Mouse (Mus musculus) hindbrain, embryonic 11.5 days (tissue): ENCODE data around the gene Slc25a23. TPM values are rescaled to one million over a fixed set of nuclear protein-coding genes. Genes with fewer than 3 reads are reported as not detected.

Experiments
- ATAC-seq: fragments of 200-750 bp; cut with Nextera tagmentation; 2 replicates; pipeline ENCODE4 v1.8.0; 2017; ENCODE audit warnings: mild to moderate bottlenecking, moderate TSS enrichment, moderate library complexity; ENCODE audit not compliant: low FRiP score
- DNase-seq: peaks from one replicate; pipeline ENCODE4 v3.0.0-alpha.2; 2015; ENCODE audit warnings: low spot score
- H3K27ac ChIP-seq: fragments of 300-500 bp; sonication (generic); 2 replicates; pipeline ENCODE4 v1.5.1; 2014; ENCODE audit warnings: mild to moderate bottlenecking, low read depth, low read length
- H3K27me3 ChIP-seq: fragments of 300-500 bp; sonication (generic); 2 replicates; pipeline ENCODE4 v1.6.1; 2014; ENCODE audit warnings: mild to moderate bottlenecking, low read length, moderate library complexity, mixed read lengths; ENCODE audit not compliant: control insufficient read depth, insufficient read depth
- H3K36me3 ChIP-seq: fragments of 300-500 bp; sonication (generic); 2 replicates; pipeline ENCODE4 v1.6.1; 2014; ENCODE audit warnings: mild to moderate bottlenecking, low read length, moderate library complexity, mixed read lengths; ENCODE audit not compliant: control insufficient read depth, insufficient read depth
- H3K4me1 ChIP-seq: fragments of 300-500 bp; sonication (generic); replicated peaks from 2 replicates; pipeline ENCODE4 v1.6.1; 2014; ENCODE audit warnings: low read length, mixed read lengths; ENCODE audit not compliant: control insufficient read depth, insufficient read depth
- H3K4me2 ChIP-seq: fragments of 300-500 bp; sonication (generic); replicated peaks from 2 replicates; pipeline ENCODE4 v1.6.1; 2014; ENCODE audit warnings: mild to moderate bottlenecking, low read depth, low read length
- H3K4me3 ChIP-seq: fragments of 300-500 bp; sonication (generic); 2 replicates; pipeline ENCODE4 v1.5.1; 2014; ENCODE audit warnings: low read depth, low read length
- H3K9ac ChIP-seq: fragments of 300-500 bp; sonication (generic); 2 replicates; pipeline ENCODE4 v1.6.1; 2014; ENCODE audit warnings: low read depth, low read length
- H3K9me3 ChIP-seq: fragments of 300-500 bp; sonication (generic); 2 replicates; pipeline ENCODE4 v1.6.1; 2016; ENCODE audit warnings: low read length; ENCODE audit not compliant: control insufficient read depth
- WGBS: fragments of 180-500 bp; shearing (Covaris S2); extraction: QIAGEN DNeasy Blood & Tissue Kit; methylation state at CpG from one replicate; pipeline ENCODE4 v1.1.7; 2014; 5-methylcytosine and 5-hydroxymethylcytosine counted together
- polyA plus RNA-seq: library from polyadenylated mRNA; unstranded; fragments of >200 nt; fragmentation: Nextera tagmentation; extraction: Ambion mirVana; gene quantifications from 2 replicates; pipeline ENCODE4 v1.2.1, GENCODE M21; 2014

Slc25a23 gene
- polyA plus RNA-seq, 1 experiment from 2014 or later, result 16.0 TPM

DNA sequence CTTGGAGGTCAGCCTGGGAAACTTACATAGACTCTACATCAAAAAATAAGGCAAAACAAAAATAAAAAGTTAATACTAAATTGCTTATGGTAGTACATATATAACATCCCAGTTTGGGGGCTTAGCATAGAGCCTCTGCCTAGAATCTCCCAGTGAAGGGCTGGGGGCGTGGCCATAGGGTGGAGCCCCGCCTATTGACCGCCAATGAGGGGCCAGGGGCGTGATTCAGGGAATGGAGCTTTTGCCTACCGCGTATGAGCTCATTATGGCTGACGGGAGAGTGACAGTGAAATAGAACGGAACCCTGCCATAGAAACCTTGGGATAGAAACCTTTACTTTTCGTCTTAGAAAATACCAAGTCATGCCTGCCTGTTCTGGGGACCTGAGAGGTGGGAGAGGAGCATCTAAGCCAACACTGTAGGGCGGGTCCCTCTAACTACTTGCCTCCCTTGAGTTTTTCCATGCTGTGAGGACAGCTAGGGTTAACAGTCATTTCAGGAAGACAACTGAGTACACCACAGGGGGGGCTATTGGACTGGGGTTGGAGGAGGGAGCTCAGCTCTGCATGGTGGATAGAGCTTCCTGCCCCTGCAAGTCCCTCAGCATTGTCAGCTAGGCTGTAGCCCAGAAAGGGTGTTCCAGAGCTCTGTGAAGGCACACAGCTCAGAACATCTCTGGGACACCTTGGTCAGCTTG, 40.1 kb upstream of the Slc25a23 start:
- Histone ChIP-seq H3K4me2 (no peak overlapping the region), H3K27ac (no peak overlapping the region), H3K9me3 (no peaks in the 10 kb centered on the region), H3K4me1 (no peaks in the 10 kb centered on the region), H3K27me3 (no peaks in the 10 kb centered on the region), H3K36me3 (no peaks in the 10 kb centered on the region), H3K4me3 (no peak overlapping the region), H3K9ac (no peak overlapping the region)
- 6% methylated on average over 10 of the region's 10 CpGs for WGBS
- DNase-seq, result peak; percentile 48
- ATAC-seq, result no peak

DNA sequence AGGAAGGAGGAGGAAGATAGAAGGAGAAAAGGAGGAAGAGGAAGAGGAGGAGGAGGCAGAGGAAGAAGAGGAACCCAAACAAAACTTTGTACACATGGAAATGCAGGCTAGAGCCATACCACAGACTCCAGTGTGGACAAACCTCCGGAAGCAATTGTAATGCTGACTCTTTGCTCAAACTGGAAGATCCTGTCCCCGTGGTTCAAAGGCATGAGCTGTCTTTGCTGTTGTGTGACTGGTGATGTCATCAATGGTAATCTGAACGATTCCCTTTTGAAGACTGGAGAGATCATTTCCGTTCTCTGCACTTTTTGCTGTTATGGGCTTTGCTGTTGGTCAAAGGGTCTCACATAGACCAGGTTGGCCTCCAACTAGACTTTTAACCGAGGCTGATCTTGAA, 38.7 kb upstream of the Slc25a23 start:
- Histone ChIP-seq H3K27me3 (no peaks in the 10 kb centered on the region), H3K27ac (no peak overlapping the region), H3K9ac (no peak overlapping the region), H3K4me2 (no peak overlapping the region), H3K9me3 (no peaks in the 10 kb centered on the region), H3K4me3 (no peak overlapping the region), H3K36me3 (no peaks in the 10 kb centered on the region), H3K4me1 (no peaks in the 10 kb centered on the region)
- no peak for DNase-seq
- 84% methylated on average over 5 of the region's 5 CpGs for WGBS
- no peak for ATAC-seq

DNA sequence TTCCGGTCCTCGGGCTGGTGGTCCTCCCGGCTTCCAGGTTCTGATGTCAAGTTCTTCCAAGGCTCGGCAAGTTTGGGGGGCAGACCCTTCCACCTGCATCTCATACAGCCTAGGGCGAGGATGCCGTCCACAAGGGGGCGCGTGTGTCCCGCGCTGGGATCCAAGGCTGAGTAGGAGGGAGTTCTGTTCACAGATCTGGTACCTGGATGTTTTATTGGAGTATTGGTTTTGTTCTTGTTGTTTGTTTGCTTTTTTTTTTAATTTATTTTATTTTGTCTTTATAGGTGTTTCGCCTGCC, 36.9 kb upstream of the Slc25a23 start:
- under 1% methylated on average over 11 of the region's 11 CpGs for WGBS
- Histone ChIP-seq H3K27me3 (no peaks in the 10 kb centered on the region), H3K9me3 (no peaks in the 10 kb centered on the region), H3K9ac (no peak overlapping the region), H3K4me1 (no peaks in the 10 kb centered on the region), H3K27ac (no peak overlapping the region), H3K4me3 (no peak overlapping the region), H3K36me3 (no peaks in the 10 kb centered on the region), H3K4me2 (peak overlapping the region; percentile 9)
- peak; percentile 88 for DNase-seq
- ATAC-seq, result peak; percentile 88

DNA sequence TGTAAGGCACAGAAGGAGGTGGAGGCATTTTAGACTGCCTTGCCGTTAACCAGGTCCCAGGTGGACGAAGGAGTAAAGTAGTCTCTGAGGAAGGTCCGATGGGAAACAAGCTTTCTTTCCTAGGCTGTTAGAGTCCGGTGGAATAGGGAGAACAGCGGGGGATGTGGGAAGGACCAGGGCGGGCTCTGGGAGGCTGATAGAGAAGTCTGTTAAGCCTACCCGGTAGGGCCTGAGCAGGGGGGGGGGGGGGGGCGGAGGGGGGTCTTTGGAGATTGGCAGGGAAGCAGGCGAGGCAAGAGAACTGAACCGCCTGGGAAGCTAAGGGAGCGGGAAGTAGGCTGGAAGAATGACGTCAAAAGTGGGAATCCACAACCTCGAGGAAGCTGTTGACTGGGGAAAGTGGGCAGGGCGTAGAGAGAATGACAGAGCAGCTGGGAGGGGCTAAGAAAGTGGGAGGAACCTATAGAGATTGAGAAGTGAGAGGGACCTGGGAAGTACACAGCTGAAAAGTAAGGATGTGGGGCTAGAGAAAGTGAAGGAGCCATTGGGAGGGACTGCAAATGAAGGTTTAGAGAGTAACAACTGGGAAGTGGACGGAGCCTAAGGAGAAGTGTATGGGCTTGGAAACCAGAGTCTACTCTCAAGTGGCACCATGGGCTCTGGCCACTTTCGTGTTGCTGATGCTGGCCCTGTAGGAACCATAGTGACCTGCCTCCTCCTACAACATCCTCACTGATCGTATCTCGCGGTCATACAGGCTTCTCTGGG, 36.4 kb upstream of the Slc25a23 start:
- WGBS, result 2% methylated on average over 18 of the region's 19 CpGs
- Histone ChIP-seq H3K4me2 (peak overlapping the region; percentile 9), H3K4me3 (no peak overlapping the region), H3K9me3 (no peaks in the 10 kb centered on the region), H3K36me3 (no peaks in the 10 kb centered on the region), H3K27me3 (no peaks in the 10 kb centered on the region), H3K9ac (no peak overlapping the region), H3K27ac (no peak overlapping the region), H3K4me1 (no peaks in the 10 kb centered on the region)
- peak; percentile 56 for DNase-seq
- ATAC-seq, result peak; percentile 72

DNA sequence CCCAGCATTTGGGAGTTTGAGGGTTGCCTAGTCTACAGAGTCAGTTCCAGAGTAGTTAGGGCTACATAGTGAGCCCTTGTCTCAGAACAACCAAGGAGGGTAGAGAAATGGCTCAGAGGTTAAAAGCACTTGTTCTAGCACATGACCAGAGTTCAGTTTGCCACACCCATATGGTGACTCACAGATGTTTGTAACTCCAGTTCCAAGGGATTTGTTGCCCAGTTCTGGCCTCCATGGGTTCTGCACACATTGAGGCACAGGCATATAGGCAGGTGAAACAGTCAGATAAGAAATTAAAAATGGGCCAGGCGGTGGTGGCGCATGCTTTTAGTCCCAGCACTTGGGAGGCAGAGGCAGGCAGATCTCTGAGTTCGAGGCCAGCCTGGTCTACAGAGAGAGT, 34.6 kb upstream of the Slc25a23 start:
- WGBS, result 90% methylated on average over 3 of the region's 3 CpGs
- no peak overlapping the region for H3K9ac ChIP-seq
- no peaks in the 10 kb centered on the region for H3K9me3 ChIP-seq
- H3K27me3 ChIP-seq, result no peaks in the 10 kb centered on the region
- no peaks in the 10 kb centered on the region for H3K36me3 ChIP-seq
- ATAC-seq (no peak), DNase-seq (no peak)
- no peak overlapping the region for H3K4me2 ChIP-seq
- no peaks in the 10 kb centered on the region for H3K4me1 ChIP-seq
- H3K27ac ChIP-seq, result no peak overlapping the region
- no peak overlapping the region for H3K4me3 ChIP-seq

DNA sequence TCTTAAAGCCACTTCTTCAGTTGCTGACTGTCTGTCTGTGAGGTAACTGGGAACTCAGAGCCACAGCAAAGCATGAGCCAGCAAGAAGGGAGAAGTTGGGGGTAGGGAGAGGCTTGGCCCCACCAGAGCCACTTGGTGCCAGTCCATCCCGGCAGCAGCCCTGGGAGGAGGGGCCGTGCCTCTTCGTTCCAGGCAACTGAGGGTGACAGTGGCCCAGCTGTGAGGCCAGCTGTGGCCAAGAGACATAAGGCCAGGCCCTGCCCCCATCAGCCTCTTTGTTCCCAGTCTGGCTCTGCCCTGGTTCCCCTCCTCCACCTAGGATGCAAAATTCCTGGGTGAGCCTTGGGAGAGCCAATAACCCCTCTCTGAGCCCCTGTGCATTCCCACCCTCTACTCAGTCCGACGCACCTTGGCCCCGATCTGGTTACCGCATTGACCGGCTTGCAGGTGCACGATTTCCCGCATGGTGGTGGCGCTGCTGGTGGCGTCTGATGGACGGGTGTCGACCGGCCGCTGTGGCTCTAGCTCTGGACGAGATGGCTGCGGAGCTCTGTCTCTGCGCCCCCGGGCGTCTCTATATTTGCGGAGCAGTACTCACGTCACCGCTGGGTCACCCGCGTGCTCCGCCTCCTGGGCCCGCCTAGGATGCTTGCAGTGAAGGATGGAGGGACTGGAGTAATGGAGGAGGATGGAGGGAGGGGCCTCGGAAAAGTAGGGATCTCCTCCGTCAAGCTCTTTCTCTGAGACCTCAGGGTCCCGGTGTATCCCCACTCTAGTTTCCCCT, 27.6 kb upstream of the Slc25a23 start, which contains the start of gene Tubb4a:
TSS of gene Tubb4a (minus strand) at position 734 of the 784 bp plus-strand sequence.
- Histone ChIP-seq H3K4me3 (peak within 1 kb of the TSS; percentile 47), H3K9ac (peak within 1 kb of the TSS; percentile 74), H3K27me3 (0 out of 2 replicates have a peak, but pooled peaks cover 4% of the 10 kb centered on the region), H3K4me1 (no peaks in the 10 kb centered on the region), H3K27ac (peak within 1 kb of the TSS; percentile 82), H3K4me2 (peak within 1 kb of the TSS; percentile 66), H3K9me3 (no peaks in the 10 kb centered on the region), H3K36me3 (no peaks in the 10 kb centered on the region)
- WGBS, result 1% methylated on average over 31 of the region's 31 CpGs
- ATAC-seq, result peak; percentile 93
- DNase-seq, result peak; percentile 75

DNA sequence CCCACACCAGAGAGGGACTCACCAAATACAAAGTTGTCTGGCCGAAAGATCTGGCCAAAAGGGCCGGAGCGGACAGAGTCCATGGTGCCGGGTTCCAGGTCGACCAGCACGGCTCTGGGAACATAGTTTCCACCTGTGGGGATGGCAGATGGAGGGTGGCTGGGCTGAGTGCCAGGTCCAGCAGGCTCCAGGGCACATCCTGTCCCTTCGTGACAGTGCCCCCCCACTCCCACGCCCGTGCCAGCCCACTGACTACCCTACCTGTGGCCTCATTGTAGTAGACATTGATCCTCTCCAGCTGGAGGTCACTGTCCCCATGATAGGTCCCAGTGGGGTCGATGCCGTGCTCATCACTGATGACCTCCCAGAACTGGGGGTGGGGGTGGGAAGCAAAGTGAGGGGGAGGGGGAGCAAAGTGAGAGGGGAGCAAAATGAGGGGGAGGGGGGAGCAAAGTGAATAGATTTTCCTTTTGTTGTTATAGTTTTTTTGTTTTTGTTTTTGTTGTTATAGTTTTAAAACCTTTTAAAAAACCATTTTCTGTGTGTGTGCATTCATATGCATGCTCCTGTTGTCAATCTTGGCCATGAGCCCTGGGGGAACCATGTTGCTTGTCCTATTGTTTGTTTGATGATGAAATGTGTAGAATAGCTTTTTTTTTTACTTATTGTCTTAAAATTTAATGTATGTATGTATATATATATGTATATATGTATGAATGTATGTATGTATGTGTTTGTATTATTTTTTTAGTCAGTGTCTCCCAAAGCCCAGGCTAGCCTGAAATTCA, 26.5 kb upstream of the Slc25a23 start:
- H3K4me3 ChIP-seq, result peak overlapping the region; percentile 47
- no peak for DNase-seq
- no peak for ATAC-seq
- H3K4me2 ChIP-seq, result no peak overlapping the region; the same call in 1 of the 2 replicates
- no peak overlapping the region for H3K9ac ChIP-seq
- H3K4me1 ChIP-seq, result no peaks in the 10 kb centered on the region
- WGBS, result 89% methylated on average over 11 of the region's 11 CpGs
- H3K27me3 ChIP-seq, result 0 out of 2 replicates have a peak, but pooled peaks cover 4% of the 10 kb centered on the region
- H3K36me3 ChIP-seq, result no peaks in the 10 kb centered on the region
- H3K27ac ChIP-seq, result no peak overlapping the region
- H3K9me3 ChIP-seq, result no peaks in the 10 kb centered on the region

DNA sequence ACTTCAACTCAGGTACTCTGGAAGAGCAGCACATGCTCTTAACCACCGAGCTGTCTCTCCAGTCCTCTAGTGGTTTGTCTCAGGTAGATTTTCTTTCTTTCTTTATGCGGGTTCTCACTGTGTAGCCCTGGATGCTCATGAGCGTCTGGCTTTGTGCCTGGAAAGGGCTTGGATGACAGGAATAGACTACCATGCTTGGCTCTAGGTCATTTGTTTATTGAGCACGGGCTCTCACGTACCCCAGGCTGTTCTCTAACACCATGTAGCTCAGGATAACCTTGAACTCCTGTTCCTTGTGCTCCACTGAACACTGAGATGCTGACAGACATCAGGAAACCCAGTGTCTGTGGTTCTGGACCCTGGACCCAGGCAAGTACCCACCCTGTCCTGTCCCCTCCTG, 22.8 kb upstream of the Slc25a23 start:
- no peaks in the 10 kb centered on the region for H3K4me1 ChIP-seq
- ATAC-seq (no peak), DNase-seq (no peak)
- no peak overlapping the region for H3K4me3 ChIP-seq
- no peak overlapping the region for H3K4me2 ChIP-seq
- H3K27ac ChIP-seq, result no peak overlapping the region
- 88% methylated on average over 5 of the region's 5 CpGs for WGBS
- H3K9me3 ChIP-seq, result no peaks in the 10 kb centered on the region
- H3K36me3 ChIP-seq, result no peaks in the 10 kb centered on the region
- 0 out of 2 replicates have a peak, but pooled peaks cover 1% of the 10 kb centered on the region for H3K27me3 ChIP-seq
- H3K9ac ChIP-seq, result no peak overlapping the region
